Mouse (Mus musculus): Measurements from ENCODE around the gene Apom. TPM values are rescaled to one million over a fixed set of nuclear protein-coding genes. Genes with fewer than 3 reads are reported as not detected.

Gene Apom
- polyA plus RNA-seq, 2 experiments, result 1.1 TPM; not detected in 1

DNA sequence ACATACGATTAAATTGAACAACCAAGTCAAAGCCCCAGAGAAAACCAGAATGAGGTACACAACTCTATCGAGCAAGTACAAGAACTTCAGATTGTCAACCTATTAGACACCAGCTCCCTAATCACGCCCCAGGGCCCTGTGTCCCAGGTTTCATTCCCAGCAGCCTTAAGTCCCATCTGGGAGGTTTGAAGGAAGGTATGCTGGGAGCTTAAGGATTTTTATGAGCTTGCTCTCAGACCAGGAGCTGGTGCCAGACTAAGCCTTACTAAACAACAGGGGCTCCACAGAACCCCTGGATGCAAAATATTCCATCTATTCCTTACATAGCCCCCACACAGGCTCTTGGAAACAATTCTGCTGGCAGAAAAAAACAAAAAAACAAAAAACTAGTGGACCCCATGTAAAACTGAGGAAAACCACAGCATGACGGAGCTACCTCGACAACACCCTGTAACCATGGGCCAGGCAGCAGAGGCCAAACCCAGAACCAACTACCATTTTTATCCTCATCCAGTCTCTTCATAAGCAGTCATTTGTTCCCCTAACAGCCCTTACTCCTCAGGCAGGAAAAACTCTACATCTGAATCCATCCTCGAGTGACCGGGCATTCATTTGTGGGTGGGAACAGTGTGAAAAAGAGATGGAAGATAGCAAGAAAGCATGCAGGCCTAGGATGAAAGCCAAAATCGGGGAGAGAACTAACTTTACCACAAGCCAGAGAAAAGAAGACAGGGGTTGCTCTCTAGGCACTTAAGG, 31.7 kb upstream of the Apom start:
- TF ChIP-seq POLR2A (IDR thresholded peaks at IDR 0.05; ENCODE audit: borderline replicate concordance, extremely low read depth, insufficient read depth, insufficient read length), result no peak
- no peaks in the 10 kb centered on the region for H3K27me3 ChIP-seq (ENCODE audit: control insufficient read depth, insufficient read depth, low read length)
- 6% methylated on average over 8 of the region's 8 CpGs for WGBS
- H3K4me2 ChIP-seq (replicated peaks; ENCODE audit: low read depth, low read length, severe bottlenecking), result peak overlapping the region; percentile 85
- peak overlapping the region; percentile 99 for H3K4me3 ChIP-seq (replicated peaks; ENCODE audit: low read length)
- ATAC-seq (ENCODE audit: low FRiP score, low read depth) (no peak), DNase-seq (ENCODE audit: low spot score) (no peak)
- peak overlapping the region; percentile 93 for H3K27ac ChIP-seq (replicated peaks; ENCODE audit: low read depth, low read length)
- H3K36me3 ChIP-seq (ENCODE audit: control insufficient read depth, insufficient read depth, low read length), result peaks cover 42% of the 10 kb centered on the region
- no peaks in the 10 kb centered on the region for H3K9me3 ChIP-seq (ENCODE audit: control insufficient read depth, low read length)
- H3K4me1 ChIP-seq (ENCODE audit: control insufficient read depth, insufficient read depth, low read length), result peaks cover 14% of the 10 kb centered on the region
- peak overlapping the region; percentile 99 for H3K9ac ChIP-seq (ENCODE audit: low read depth, low read length, severe bottlenecking)

- H3K4me1 ChIP-seq (ENCODE audit: control insufficient read depth, insufficient read depth, low read length), result peaks cover 14% of the 10 kb centered on the region
- no peaks in the 10 kb centered on the region for H3K9me3 ChIP-seq (ENCODE audit: control insufficient read depth, low read length)
- H3K36me3 ChIP-seq (ENCODE audit: control insufficient read depth, insufficient read depth, low read length), result peaks cover 50% of the 10 kb centered on the region
- peak overlapping the region; percentile 99 for H3K4me3 ChIP-seq (replicated peaks; ENCODE audit: low read length)
- peak overlapping the region; percentile 85 for H3K4me2 ChIP-seq (replicated peaks; ENCODE audit: low read depth, low read length, severe bottlenecking)
- ATAC-seq (ENCODE audit: low FRiP score, low read depth), result no peak
- H3K27me3 ChIP-seq (ENCODE audit: control insufficient read depth, insufficient read depth, low read length), result no peaks in the 10 kb centered on the region
- peak overlapping the region; percentile 99 for H3K9ac ChIP-seq (ENCODE audit: low read depth, low read length, severe bottlenecking)
- H3K27ac ChIP-seq (replicated peaks; ENCODE audit: low read depth, low read length), result 0 out of 2 replicates have a peak overlapping the region, but pooled peaks have one; percentile 6
- TF ChIP-seq POLR2A (IDR thresholded peaks at IDR 0.05; ENCODE audit: borderline replicate concordance, extremely low read depth, insufficient read depth, insufficient read length), result no peak
- DNase-seq (ENCODE audit: low spot score), result no peak
- 48% methylated on average over 12 of the region's 12 CpGs for WGBS
These were observed 30.9 kb upstream of the Apom start for GRCm38 (mm10) chr17:35162730-35163129.

- Histone ChIP-seq H3K27ac (replicated peaks; ENCODE audit: low read depth, low read length) (no peak overlapping the region), H3K9ac (ENCODE audit: low read depth, low read length, severe bottlenecking) (no peak overlapping the region; the same call in 1 of the 2 replicates), H3K36me3 (ENCODE audit: control insufficient read depth, insufficient read depth, low read length) (peaks cover 56% of the 10 kb centered on the region), H3K4me2 (replicated peaks; ENCODE audit: low read depth, low read length, severe bottlenecking) (peak overlapping the region; percentile 85; the same call in 1 of the 2 replicates), H3K4me3 (replicated peaks; ENCODE audit: low read length) (peak overlapping the region; percentile 99; the same call in 1 of the 2 replicates), H3K9me3 (ENCODE audit: control insufficient read depth, low read length) (no peaks in the 10 kb centered on the region), H3K4me1 (ENCODE audit: control insufficient read depth, insufficient read depth, low read length) (peaks cover 14% of the 10 kb centered on the region), H3K27me3 (ENCODE audit: control insufficient read depth, insufficient read depth, low read length) (no peaks in the 10 kb centered on the region)
- ATAC-seq (ENCODE audit: low FRiP score, low read depth) (no peak), DNase-seq (ENCODE audit: low spot score) (no peak)
- WGBS, result 76% methylated on average over 14 of the region's 14 CpGs
- no peak for TF ChIP-seq POLR2A (IDR thresholded peaks at IDR 0.05; ENCODE audit: borderline replicate concordance, extremely low read depth, insufficient read depth, insufficient read length)
These were observed 30.3 kb upstream of the Apom start for GRCm38 (mm10) chr17:35162121-35162520.

GRCm38 (mm10) chr17:35161421-35161820, 29.6 kb upstream of the Apom start:
- no peak for ATAC-seq (ENCODE audit: low FRiP score, low read depth)

DNA sequence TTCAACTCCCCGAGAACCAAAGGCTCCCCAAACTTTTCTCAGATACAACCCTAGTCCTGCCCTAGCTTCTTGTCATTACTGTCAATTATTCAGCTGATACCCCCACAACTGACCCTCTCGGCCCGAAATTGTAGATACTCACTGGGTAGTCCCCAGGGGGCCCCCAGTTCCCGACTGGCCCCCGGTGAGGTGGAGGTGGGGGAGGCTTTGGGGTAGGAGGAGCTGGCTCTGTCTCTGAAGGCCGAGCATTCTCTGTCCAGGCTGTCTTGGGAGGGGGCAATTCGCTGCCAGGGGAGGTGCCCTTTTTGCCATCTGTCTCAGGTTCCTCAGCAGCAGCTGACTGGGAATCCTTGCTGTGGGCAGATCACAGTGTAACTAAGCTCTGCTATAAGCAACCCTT, 27.8 kb upstream of the Apom start:
- Histone ChIP-seq H3K27me3 (ENCODE audit: control insufficient read depth, insufficient read depth, low read length) (no peaks in the 10 kb centered on the region), H3K9ac (ENCODE audit: low read depth, low read length, severe bottlenecking) (no peak overlapping the region), H3K4me2 (replicated peaks; ENCODE audit: low read depth, low read length, severe bottlenecking) (no peak overlapping the region), H3K9me3 (ENCODE audit: control insufficient read depth, low read length) (no peaks in the 10 kb centered on the region), H3K4me1 (ENCODE audit: control insufficient read depth, insufficient read depth, low read length) (peaks cover 6% of the 10 kb centered on the region), H3K4me3 (replicated peaks; ENCODE audit: low read length) (no peak overlapping the region), H3K27ac (replicated peaks; ENCODE audit: low read depth, low read length) (no peak overlapping the region), H3K36me3 (ENCODE audit: control insufficient read depth, insufficient read depth, low read length) (peaks cover 81% of the 10 kb centered on the region)
- ATAC-seq (ENCODE audit: low FRiP score, low read depth) (no peak), DNase-seq (ENCODE audit: low spot score) (no peak)
- WGBS, result 88% methylated on average over 7 of the region's 7 CpGs
- no peak for TF ChIP-seq POLR2A (IDR thresholded peaks at IDR 0.05; ENCODE audit: borderline replicate concordance, extremely low read depth, insufficient read depth, insufficient read length)

More at GRCm38 (mm10) chr17:35161421-35161820, 29.6 kb upstream of the Apom start:
- TF ChIP-seq POLR2A (IDR thresholded peaks at IDR 0.05; ENCODE audit: borderline replicate concordance, extremely low read depth, insufficient read depth, insufficient read length), result no peak
- no peak overlapping the region for H3K4me2 ChIP-seq (replicated peaks; ENCODE audit: low read depth, low read length, severe bottlenecking)
- H3K4me1 ChIP-seq (ENCODE audit: control insufficient read depth, insufficient read depth, low read length), result peaks cover 13% of the 10 kb centered on the region
- no peaks in the 10 kb centered on the region for H3K9me3 ChIP-seq (ENCODE audit: control insufficient read depth, low read length)
- H3K4me3 ChIP-seq (replicated peaks; ENCODE audit: low read length), result 0 out of 2 replicates have a peak overlapping the region, but pooled peaks have one; percentile 2
- no peak overlapping the region for H3K27ac ChIP-seq (replicated peaks; ENCODE audit: low read depth, low read length)
- no peaks in the 10 kb centered on the region for H3K27me3 ChIP-seq (ENCODE audit: control insufficient read depth, insufficient read depth, low read length)
- H3K36me3 ChIP-seq (ENCODE audit: control insufficient read depth, insufficient read depth, low read length), result peaks cover 63% of the 10 kb centered on the region
- WGBS, result 84% methylated on average over 11 of the region's 11 CpGs
- DNase-seq (ENCODE audit: low spot score), result no peak
- no peak overlapping the region for H3K9ac ChIP-seq (ENCODE audit: low read depth, low read length, severe bottlenecking)

Measured in limb, embryonic 14.5 days (tissue).